Mouse (Mus musculus) urinary bladder, adult 18-20 months (tissue): ENCODE data around the gene Hivep2.

Source experiments
- DNase-seq, 2 experiments: peaks; one replicate each; pipeline ENCODE4 v3.0.0; 2022; ENCODE audit warnings: low spot score in 2 of 2, mixed read lengths in 2 of 2

Gene Hivep2

GRCm38 (mm10) chr10:14020253-14020652 lies 54.4 kb downstream of the Hivep2 start:
- DNase-seq, result no peak

DNA sequence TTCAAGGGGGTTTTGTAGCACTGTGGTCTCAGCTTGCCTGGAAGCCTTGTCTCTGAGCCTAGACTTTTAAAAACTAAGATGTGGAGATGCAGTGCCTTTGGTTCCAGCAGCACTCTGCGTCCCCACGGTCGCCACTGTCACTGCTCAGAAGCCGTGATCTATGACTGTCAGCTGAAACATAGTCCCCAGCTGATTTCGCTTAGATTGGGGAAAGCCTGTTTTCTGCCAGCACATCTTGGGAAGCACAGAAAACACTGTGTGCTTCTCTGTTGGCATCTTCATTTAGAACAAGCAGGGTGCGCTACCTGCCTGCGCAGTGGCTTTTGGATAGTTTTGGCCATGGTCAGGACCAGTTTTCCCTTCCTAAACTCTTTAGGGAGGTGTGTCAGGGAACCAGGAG lies 59.1 kb downstream of the Hivep2 start:
- DNase-seq, result no peak

GRCm38 (mm10) chr10:14027751-14028150 lies 61.9 kb downstream of the Hivep2 start:
- DNase-seq, result no peak

DNA sequence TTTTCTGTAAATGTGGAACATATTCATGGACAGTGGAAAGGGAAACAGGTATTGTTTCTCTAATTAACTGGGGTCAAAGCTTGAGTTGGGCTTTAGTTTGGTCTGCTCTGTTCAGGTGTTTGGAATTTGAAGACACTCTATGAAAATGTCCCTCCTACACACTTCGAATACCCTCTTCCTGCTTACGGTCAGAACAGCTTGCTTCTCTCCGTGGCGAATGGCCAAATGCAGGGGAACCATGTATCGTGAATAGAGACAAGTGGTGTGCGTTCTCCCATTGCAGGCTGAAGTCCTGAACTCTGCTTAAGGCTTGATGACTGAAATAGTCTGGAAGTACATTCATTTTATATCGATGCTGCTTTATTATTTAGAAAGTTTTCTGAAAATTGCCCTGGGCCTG lies 63.1 kb downstream of the Hivep2 start:
- no peak for DNase-seq

- DNase-seq, result no peak
Observed at GRCm38 (mm10) chr10:14030458-14031035, 64.7 kb downstream of the Hivep2 start.

DNA sequence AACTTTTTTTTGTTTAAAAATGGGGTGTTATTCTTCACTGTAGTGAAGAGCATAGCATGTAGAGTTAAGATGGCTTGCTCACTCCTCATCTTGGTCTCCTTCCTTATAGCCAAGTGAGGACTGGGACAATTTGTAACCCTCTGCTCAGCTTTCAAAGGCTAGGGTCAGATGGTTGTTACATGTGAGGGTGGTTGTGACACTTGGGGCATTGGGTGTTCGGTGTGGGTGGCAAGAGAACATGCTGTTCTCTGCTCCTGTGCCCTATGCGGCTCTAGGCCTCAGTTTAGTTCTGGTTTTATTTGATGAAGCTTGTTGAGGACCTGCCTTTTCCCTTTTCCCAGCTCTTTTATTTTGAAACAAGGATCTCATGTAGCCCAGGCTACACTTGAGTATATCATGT lies 66.7 kb downstream of the Hivep2 start:
- no peak for DNase-seq

- DNase-seq, result no peak
Observed at GRCm38 (mm10) chr10:14034046-14034445, 68.2 kb downstream of the Hivep2 start.

DNA sequence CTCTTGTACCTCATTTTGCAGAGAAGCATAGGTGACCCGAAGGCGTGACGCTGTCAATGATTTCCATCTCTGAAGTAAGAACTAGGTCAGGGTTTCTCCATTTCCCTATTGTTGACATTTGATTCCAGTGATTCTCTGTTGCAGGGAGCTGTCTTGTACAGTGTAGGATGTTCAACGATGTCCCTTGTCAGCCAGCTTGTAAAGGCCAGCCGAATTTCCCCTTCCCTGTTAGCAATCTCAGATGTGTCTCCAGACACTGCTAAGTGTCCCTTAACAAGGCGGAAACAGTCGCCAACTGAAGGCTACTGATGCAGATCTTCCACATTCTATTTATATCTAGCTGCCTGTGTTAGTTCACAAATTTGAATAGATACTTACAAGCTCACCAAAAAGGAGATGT lies 68.9 kb downstream of the Hivep2 start:
- no peak for DNase-seq

DNA sequence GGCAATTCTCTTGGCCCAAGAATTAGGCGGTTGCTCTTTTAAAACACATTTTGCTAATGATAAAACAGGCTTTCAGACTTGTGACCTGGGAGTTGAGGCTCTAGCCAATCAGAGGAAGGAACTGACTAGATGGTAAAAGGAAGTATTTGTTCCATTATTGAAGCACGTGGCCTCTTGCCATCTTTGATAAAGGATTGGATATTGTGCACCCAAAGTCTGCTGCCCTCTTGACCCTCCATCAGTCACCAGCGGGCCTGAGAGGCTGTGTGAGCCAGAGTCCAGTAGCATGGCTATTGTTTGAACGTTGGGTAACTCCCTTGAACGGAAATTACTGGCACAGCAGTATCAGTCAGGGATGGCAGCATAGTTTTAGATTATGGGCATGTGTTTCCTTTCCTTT lies 69.7 kb downstream of the Hivep2 start:
- no peak for DNase-seq

DNA sequence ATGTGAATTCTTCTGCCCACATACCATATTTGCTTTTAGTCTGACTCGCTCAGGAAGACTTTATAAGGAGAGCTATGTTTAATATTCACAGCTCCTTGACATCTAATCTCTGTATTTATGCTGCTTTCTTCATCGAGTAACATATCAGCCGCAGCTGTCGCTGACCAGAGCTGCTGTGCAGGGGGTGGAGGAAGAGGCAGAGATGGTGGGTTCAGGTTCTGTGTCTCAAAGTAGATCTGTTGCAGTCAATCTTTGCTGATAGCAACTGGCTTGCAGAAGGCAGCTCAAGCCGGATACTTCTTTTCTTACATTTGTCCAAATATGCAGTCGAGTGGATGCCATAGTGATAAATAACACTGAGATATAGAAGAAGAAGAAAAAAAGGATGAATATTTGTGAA lies 70.6 kb downstream of the Hivep2 start:
- DNase-seq, result no peak

GRCm38 (mm10) chr10:14037977-14038489 lies 72.2 kb downstream of the Hivep2 start:
- no peak for DNase-seq

GRCm38 (mm10) chr10:14040716-14041470 lies 75.0 kb downstream of the Hivep2 start:
- DNase-seq, result no peak

DNA sequence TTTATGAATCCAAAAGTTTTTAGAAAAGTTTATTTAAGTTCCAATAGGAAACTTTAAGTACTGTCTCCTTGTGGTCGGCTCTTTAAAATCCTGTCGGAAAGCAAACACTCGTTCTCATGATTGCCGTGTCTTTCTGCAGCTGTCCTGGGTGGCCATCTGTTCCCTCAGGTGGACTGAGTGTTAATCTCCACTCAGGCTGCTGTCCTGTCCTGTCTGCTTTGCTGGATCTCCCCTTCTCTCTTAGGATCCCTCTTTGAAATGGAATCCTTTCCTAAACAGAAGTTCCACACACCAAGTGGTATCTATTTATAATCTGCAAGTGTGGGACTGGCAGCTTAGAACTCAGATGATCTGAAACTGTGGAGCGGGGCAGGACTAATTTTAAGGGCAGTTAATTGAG lies 75.7 kb downstream of the Hivep2 start:
- DNase-seq, result no peak

- no peak for DNase-seq
Observed at GRCm38 (mm10) chr10:14042539-14043348, 76.9 kb downstream of the Hivep2 start.

DNA sequence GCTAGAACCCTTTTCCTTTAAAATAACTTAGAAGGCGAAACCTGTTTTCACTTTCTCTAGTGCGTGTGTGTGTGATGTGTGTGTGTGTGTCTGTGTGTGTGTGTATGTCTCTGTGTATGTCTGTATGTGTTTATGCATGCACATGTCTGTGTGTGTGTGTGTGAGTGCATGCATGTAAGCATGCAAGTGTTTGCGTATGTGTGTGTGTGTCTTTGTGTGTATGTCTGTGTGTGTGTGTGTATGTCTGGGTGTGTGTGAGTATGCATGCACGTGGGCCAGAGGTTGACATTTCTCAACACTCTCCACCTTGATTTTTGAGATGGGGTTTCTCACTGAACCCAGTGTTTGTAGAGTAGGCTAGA lies 77.5 kb downstream of the Hivep2 start:
- no peak for DNase-seq

- no peak for DNase-seq
Observed at GRCm38 (mm10) chr10:14044046-14044782, 78.3 kb downstream of the Hivep2 start.

DNA sequence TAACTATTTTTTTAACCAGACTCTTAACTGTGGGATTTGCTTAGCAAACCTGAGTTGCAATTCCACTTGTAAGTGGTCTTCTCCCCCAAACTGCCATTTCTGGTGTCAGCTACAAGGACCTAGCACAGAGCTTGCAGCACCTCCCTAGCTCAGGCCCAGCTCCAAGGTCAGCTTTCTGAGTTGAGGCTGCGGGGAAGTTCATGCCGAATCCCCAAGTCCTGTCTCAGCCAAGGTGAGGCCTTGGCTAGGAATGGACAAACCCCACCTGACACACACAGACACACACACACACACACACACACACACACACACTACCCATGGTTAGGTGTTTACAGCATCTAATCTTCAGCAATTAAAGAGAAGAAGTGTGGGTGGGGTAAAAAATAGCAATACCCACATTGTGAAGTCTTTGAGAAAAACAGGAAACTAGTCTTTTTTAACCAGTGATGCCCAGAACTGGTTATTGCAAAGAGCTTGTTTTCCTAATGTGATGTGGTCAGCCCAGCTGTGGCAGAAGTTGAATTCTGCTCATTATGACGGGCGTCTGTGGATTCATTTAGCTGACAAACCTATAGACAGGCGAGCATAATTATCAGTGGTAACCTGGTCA lies 79.0 kb downstream of the Hivep2 start:
- no peak for DNase-seq

GRCm38 (mm10) chr10:14045745-14046144 lies 79.9 kb downstream of the Hivep2 start:
- no peak for DNase-seq

DNA sequence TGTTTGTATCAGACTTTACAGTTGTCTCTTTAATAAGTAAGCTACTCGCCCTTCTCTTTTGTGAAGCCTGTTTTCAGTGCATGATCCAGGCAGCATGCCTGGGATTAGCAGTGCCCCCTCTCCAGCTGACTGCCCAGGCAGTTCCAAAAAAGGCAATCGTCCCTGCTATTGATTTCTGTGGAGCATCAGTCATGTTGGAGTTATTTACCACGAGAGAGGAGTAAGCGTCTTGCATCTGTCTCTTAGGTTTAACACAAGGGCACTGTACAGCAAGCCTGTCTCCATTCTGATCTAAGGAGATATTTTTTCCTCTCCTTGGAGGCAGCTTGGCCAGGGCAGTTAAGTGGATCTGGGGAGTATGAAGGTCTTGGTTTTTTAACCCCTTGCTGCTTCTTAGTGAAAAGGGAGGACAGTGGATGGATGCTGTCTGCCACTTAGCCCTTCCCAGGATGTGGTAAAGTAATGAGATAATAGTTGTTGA lies 80.3 kb downstream of the Hivep2 start:
- DNase-seq, result no peak

- DNase-seq, result no peak
Observed at GRCm38 (mm10) chr10:14046935-14047334, 81.1 kb downstream of the Hivep2 start.

DNA sequence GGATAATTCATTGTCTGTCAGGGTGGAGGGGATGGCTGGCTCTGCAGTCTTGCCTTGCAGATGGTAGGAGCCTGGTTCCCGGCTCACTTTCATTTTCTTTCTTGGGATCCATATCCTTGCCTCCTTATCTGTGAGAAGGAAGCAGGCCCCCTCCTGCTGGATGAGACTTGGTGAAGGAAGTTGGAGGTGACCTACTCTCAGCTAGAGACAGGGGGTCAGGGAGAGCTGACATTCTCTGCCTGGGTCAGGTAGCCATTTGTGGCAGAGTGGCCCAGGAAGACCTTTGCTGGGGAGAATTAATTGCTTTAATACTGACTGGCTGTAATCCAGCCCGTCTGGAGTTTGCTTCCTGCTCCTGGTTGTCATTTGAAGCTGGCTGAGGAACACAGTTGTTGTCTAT lies 81.8 kb downstream of the Hivep2 start:
- no peak for DNase-seq
